Mouse (Mus musculus) E14TG2a.4 (cell line): ENCODE measurements around the gene Fam163a.

Experiments
- CTCF ChIP-seq: conservative IDR thresholded peaks from 2 replicates; pipeline ENCODE4 v1.5.1; 2014; ENCODE audit warnings: low read length
- NANOG ChIP-seq: IDR thresholded peaks from 2 replicates; pipeline ENCODE4 v1.6.1; 2014; ENCODE audit warnings: borderline replicate concordance, low read length, mixed read lengths

- TF ChIP-seq CTCF (no peak), NANOG (no peak)
These were observed 160.6 kb downstream of the Fam163a start for GRCm38 (mm10) chr1:156044211-156044611.
